Mouse (Mus musculus): Measurements from ENCODE around the gene Gne.

GRCm38 (mm10) chr4:44066891-44067290 lies 17.1 kb downstream of the Gne start:
- no peak for TF ChIP-seq POLR2A (IDR thresholded peaks at IDR 0.05; ENCODE audit: insufficient read depth, low read depth, low read length)
- no peak for TF ChIP-seq CTCF (IDR thresholded peaks at IDR 0.05; ENCODE audit: insufficient read depth, low read depth, low read length)

Measured in olfactory bulb, adult 2 months (tissue).